Mouse (Mus musculus): ENCODE measurements at regions not wholly inside any gene's neighbourhood (a gene's known extent, or its start where the extent isn't known, plus 50 kb on each side); places are given as distances from the start of the nearest gene placed in this dataset.

- no peak for DNase-seq (ENCODE audit: low spot score)
Measured at GRCm38 (mm10) chr14:100352961-100353452, 68.5 kb upstream of the Klf12 start.

- DNase-seq (ENCODE audit: low spot score), result no peak
Measured at GRCm38 (mm10) chr14:100351004-100351403, 66.5 kb upstream of the Klf12 start.

GRCm38 (mm10) chr14:100350021-100350790, 65.7 kb upstream of the Klf12 start:
- no peak for DNase-seq (ENCODE audit: low spot score)

GRCm38 (mm10) chr14:100348336-100349164, 64.1 kb upstream of the Klf12 start:
- DNase-seq (ENCODE audit: low spot score), result no peak

GRCm38 (mm10) chr14:100336926-100337325, 52.4 kb upstream of the Klf12 start:
- DNase-seq (ENCODE audit: low spot score), result no peak
